Mouse (Mus musculus) c-Kit-positive CD71-positive TER-119-positive erythroid progenitor cells, embryonic 14.5 days (primary cell): ENCODE data around the gene Gm21789.
"Not testable (repeated sequence)": the region's sequence is repeated elsewhere in the genome, so short reads cannot be mapped to it uniquely, and the experiment has no call there.

Source experiments
- DNase-seq: peaks from one replicate; pipeline ENCODE4 v3.0.0-alpha.2; 2013; ENCODE audit warnings: low spot score

Gm21789 gene

DNA sequence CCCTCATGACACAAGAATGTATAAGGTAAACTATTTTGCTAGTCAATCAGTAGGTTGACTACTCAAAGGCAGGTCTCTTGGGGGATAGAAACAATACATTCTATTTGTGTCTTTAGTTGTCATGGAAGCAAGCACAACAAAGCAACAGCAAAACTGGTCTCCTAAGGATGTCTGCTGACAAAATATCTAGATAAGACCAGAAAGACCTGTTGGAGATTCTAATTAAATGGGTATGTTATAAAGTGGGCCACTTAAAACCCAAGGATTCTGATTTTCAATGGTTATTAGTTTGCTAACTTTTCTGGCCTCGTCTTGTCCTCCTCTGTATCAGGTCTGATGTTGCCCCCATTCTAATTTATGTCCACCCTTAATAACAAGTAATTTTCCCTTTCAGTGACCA lies at the start of gene Gm21789:
Gm21789 (plus strand) TSS at position 301 of the 400 bp plus-strand sequence.
- not testable (repeated sequence) for DNase-seq

DNA sequence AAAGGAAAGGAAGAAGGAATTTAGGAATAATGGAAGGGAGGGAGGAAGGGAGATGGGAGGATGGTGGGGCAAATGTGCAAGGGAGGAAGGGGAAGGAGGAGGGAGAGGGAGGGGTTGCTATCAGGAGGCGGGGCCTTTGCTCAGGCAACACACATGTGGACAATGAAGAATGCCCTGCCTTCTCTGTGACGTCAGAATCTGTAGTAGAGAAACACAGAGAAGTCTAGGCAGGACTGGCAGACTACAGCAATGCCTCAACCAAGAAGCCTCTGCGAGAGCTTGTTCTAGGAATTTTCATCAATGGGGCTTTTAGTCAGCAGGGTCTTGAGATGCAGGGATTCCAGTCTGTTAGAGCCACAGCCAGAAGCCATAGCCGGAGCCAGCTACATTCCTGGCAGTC lies 47.2 kb upstream of the Gm21789 start, which contains the start of gene Btbd35f30:
Btbd35f30 (plus strand) TSS at position 301 of the 400 bp plus-strand sequence.
- DNase-seq: not testable (repeated sequence)

DNA sequence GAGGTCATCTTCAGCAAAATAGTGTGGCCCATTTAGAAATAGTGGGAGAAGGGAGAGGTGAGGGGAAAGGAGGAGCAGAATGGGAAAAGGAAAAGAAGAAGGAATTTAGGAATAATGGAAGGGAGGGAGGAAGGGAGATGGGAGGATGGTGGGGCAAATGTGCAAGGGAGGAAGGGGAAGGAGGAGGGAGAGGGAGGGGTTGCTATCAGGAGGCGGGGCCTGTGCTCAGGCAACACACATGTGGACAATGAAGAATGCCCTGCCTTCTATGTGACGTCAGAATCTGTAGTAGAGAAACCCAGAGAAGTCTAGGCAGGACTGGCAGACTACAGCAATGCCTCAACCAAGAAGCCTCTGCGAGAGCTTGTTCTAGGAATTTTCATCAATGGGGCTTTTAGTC lies 32.0 kb downstream of the Gm21789 start, which contains the start of gene Btbd35f5:
Btbd35f5 (plus strand) TSS at position 301 of the 400 bp plus-strand sequence.
- DNase-seq: not testable (repeated sequence)
